Mouse (Mus musculus): ENCODE data around the gene Gm16440. TPM values are rescaled to one million over a fixed set of nuclear protein-coding genes. Genes with fewer than 3 reads are reported as not detected.

Gm16440 gene
- total RNA-seq (2023): not detected

GRCm38 (mm10) chr14:6390219-6390618 lies at the start of gene Gm16440:
Gm16440 (minus strand) TSS chr14:6390319.

GRCm38 (mm10) chr14:6412382-6412781 lies 22.3 kb upstream of the Gm16440 start, which contains the start of gene Gm3591:
Gm3591 (minus strand) TSS chr14:6412482.

GRCm38 (mm10) chr14:6343578-6343977 lies 46.5 kb downstream of the Gm16440 start, which contains the start of gene Gm3618:
Gm3618 (minus strand) TSS chr14:6343678.

Other genes starting within 250 kb of the Gm16440 start
- not detected for gene Gm21560, start 171.0 kb downstream of the Gm16440 start, total RNA-seq (2023)
- not detected for gene Gm3411, start 103.1 kb downstream of the Gm16440 start, total RNA-seq (2023)
- gene Gm21103, start 85.5 kb downstream of the Gm16440 start, total RNA-seq (2023): not detected
- not detected for gene Gm3618, start 46.6 kb downstream of the Gm16440 start, total RNA-seq (2023)
- gene Gm3591, start 22.2 kb upstream of the Gm16440 start, total RNA-seq (2023): not detected
- not detected for gene Gm3594, start 54.3 kb upstream of the Gm16440 start, total RNA-seq (2023)
- not detected for gene Gm8356, start 147.0 kb upstream of the Gm16440 start, total RNA-seq (2023)
- gene Gm3629, start 200.3 kb upstream of the Gm16440 start, total RNA-seq (2023): not detected
- gene Gm3460, start 232.1 kb upstream of the Gm16440 start, total RNA-seq (2023): not detected